Comparison of ENCODE assay signal across 17 mouse cellular contexts in genomic region chr1:45100966-45101365, GRCm38 (mm10).
"Had no signal": no experiment of that assay in that cellular context is flagged by ENCODE, and none has a peak within 500 bp of the region (broad histone marks: within the 10 kb centered on the region; RNA-seq: fewer than 3 reads in every experiment).

No protein-coding gene starts in this region.

- H3K36me3 ChIP-seq: hindbrain, embryonic 12.5 days; limb, embryonic 15.5 days; lung, embryonic 15.5 days; midbrain, embryonic 12.5 days; neural tube, embryonic 13.5 days had no signal

- ATAC-seq: hindbrain, embryonic 16.5 days; inflammation-experienced regulatory T-cells, adult 6 months; intestine, postnatal 0 days; midbrain, embryonic 16.5 days had no signal

- H3K4me1 ChIP-seq: hindbrain, embryonic 12.5 days; limb, embryonic 15.5 days; lung, embryonic 15.5 days; midbrain, embryonic 12.5 days; neural tube, embryonic 13.5 days had no signal

- H3K4me3 ChIP-seq: hindbrain, embryonic 12.5 days; limb, embryonic 15.5 days; lung, embryonic 15.5 days; midbrain, embryonic 12.5 days; neural tube, embryonic 13.5 days had no signal

- H3K27ac ChIP-seq: hindbrain, embryonic 12.5 days; limb, embryonic 15.5 days; liver, embryonic 14.5 days; lung, embryonic 15.5 days; midbrain, embryonic 12.5 days; neural tube, embryonic 13.5 days had no signal

- H3K9me3 ChIP-seq: hindbrain, embryonic 12.5 days; limb, embryonic 15.5 days; lung, embryonic 15.5 days; midbrain, embryonic 12.5 days; neural tube, embryonic 13.5 days had no signal

- H3K9ac ChIP-seq: hindbrain, embryonic 12.5 days; limb, embryonic 15.5 days; liver, embryonic 14.5 days; lung, embryonic 15.5 days; midbrain, embryonic 12.5 days; neural tube, embryonic 13.5 days had no signal

- DNase-seq: layer of hippocampus, adult 9-11 months; layer of hippocampus, postnatal 36 days; retina, postnatal 1 day; right cerebral cortex, postnatal 4 days; spleen, adult 18-20 months; thymus, adult 18-20 months; thymus, postnatal 14 days had no signal

- H3K4me2 ChIP-seq: hindbrain, embryonic 12.5 days; limb, embryonic 15.5 days; lung, embryonic 15.5 days; midbrain, embryonic 12.5 days; neural tube, embryonic 13.5 days had no signal

- H3K27me3 ChIP-seq: hindbrain, embryonic 12.5 days; limb, embryonic 15.5 days; lung, embryonic 15.5 days; midbrain, embryonic 12.5 days; neural tube, embryonic 13.5 days had no signal
